ENCODE assay signal across 14 mouse cellular contexts in genomic region chr7:3368311-3368710, GRCm38 (mm10). TPM values are rescaled to one million over a fixed set of nuclear protein-coding genes. Genes with fewer than 3 reads are reported as not detected.
DNase-seq lines count a peak whose midpoint lies in the region; ATAC-seq and TF ChIP-seq lines count a peak whose summit lies in the region.
"Had no signal": no experiment of that assay in that cellular context is flagged by ENCODE, and none has a peak within 500 bp of the region (broad histone marks: within the 10 kb centered on the region; RNA-seq: fewer than 3 reads in every experiment).

No protein-coding gene starts in this region.

- no peak overlapping the region for H3K9ac ChIP-seq in forebrain, embryonic 13.5 days
- H3K9ac ChIP-seq in midbrain, embryonic 14.5 days (replicated peaks; ENCODE audit: low read length) = no peak overlapping the region
- H3K9ac ChIP-seq: embryonic facial prominence, embryonic 12.5 days; liver, embryonic 13.5 days had no signal

- H3K4me3 ChIP-seq in layer of hippocampus, adult 2 months = no peak overlapping the region
- H3K4me3 ChIP-seq in forebrain, embryonic 13.5 days = no peak overlapping the region
- no peak overlapping the region for H3K4me3 ChIP-seq in midbrain, embryonic 14.5 days (replicated peaks; ENCODE audit: low read depth, low read length)
- H3K4me3 ChIP-seq: embryonic facial prominence, embryonic 12.5 days; liver, embryonic 13.5 days had no signal

- ATAC-seq in forebrain, embryonic 13.5 days = peak; percentile 20; the same call in 1 of the 2 replicates
- ATAC-seq in midbrain, embryonic 14.5 days (ENCODE audit: low FRiP score, low TSS enrichment) = 0 out of 2 replicates have a peak, but pooled peaks have one; percentile 3

- 30% methylated on average over 12 of the region's 12 CpGs for WGBS in forebrain, embryonic 13.5 days
- 30% methylated on average over 12 of the region's 12 CpGs for WGBS in midbrain, embryonic 14.5 days

- H3K4me1 ChIP-seq in forebrain, embryonic 13.5 days = peaks cover 6% of the 10 kb centered on the region
- 0 out of 2 replicates have a peak, but pooled peaks cover 5% of the 10 kb centered on the region for H3K4me1 ChIP-seq in midbrain, embryonic 14.5 days (ENCODE audit: control insufficient read depth, insufficient read depth, low read length)
- H3K4me1 ChIP-seq: liver, embryonic 13.5 days had no signal

- H3K27me3 ChIP-seq in forebrain, embryonic 13.5 days = no peaks in the 10 kb centered on the region
- 0 out of 2 replicates have a peak, but pooled peaks cover 6% of the 10 kb centered on the region for H3K27me3 ChIP-seq in midbrain, embryonic 14.5 days (ENCODE audit: control insufficient read depth, insufficient read depth, low read length)

- peak; percentile 32; the same call in 1 of the 2 replicates for TF ChIP-seq CTCF in layer of hippocampus, adult 2 months (conservative IDR thresholded peaks at IDR 0.05)

- no peak overlapping the region for H3K4me2 ChIP-seq in forebrain, embryonic 13.5 days
- no peak overlapping the region for H3K4me2 ChIP-seq in midbrain, embryonic 14.5 days (ENCODE audit: low read length)

- H3K9me3 ChIP-seq in forebrain, embryonic 13.5 days (replicated peaks) = no peaks in the 10 kb centered on the region
- H3K9me3 ChIP-seq in midbrain, embryonic 14.5 days (ENCODE audit: control insufficient read depth, low read length) = no peaks in the 10 kb centered on the region
- H3K9me3 ChIP-seq: embryonic facial prominence, embryonic 12.5 days; liver, embryonic 13.5 days had no signal

- H3K27ac ChIP-seq in layer of hippocampus, adult 2 months = peak overlapping the region; percentile 50
- H3K27ac ChIP-seq in forebrain, embryonic 13.5 days = no peak overlapping the region
- no peak overlapping the region for H3K27ac ChIP-seq in midbrain, embryonic 14.5 days (replicated peaks; ENCODE audit: low read depth, low read length)
- H3K27ac ChIP-seq: embryonic facial prominence, embryonic 12.5 days; liver, embryonic 13.5 days; macrophage had no signal

- DNase-seq in embryo, embryonic 9.5 days (ENCODE audit: extremely low spot score) = peak; percentile 19
- no peak for DNase-seq in embryo, embryonic 10.5 days (ENCODE audit: low spot score)
- no peak for DNase-seq in layer of hippocampus, adult 2 months (ENCODE audit: low spot score in 2 of 2)
- DNase-seq in layer of hippocampus, postnatal 14 days (ENCODE audit: low spot score in 2 of 2) = no peak
- peak; percentile 26 for DNase-seq in midbrain, embryonic 14.5 days
- DNase-seq in urinary bladder, postnatal 4 days (ENCODE audit: low spot score in 2 of 2) = no peak
- no peak for DNase-seq in right cerebral cortex, postnatal 4 days
- DNase-seq: adrenal gland, postnatal 14 days; cerebellum, adult 11 months; heart, postnatal 14 days; liver, embryonic 13.5 days had no signal

- H3K36me3 ChIP-seq in forebrain, embryonic 13.5 days (ENCODE audit: poor library complexity, severe bottlenecking) = peaks cover 32% of the 10 kb centered on the region; the same call in 1 of the 2 replicates
- peaks cover 18% of the 10 kb centered on the region for H3K36me3 ChIP-seq in midbrain, embryonic 14.5 days (ENCODE audit: control insufficient read depth, insufficient read depth, low read length)
- H3K36me3 ChIP-seq: liver, embryonic 13.5 days had no signal

RNA-seq across cellular contexts. Expression of gene Cacng8, which starts 22.2 kb away (rescaled TPM):
- 100 to 1,000 TPM; 411 to 415 TPM for total RNA-seq in layer of hippocampus, adult 2 months (2021)
- 100 to 1,000 TPM; 388 to 402 TPM for total RNA-seq in layer of hippocampus, postnatal 14 days (2021)
- 10.0 and 12.6 TPM in 2 replicates for polyA plus RNA-seq in forebrain, embryonic 13.5 days (2015; fragmentation: Nextera tagmentation; extraction: Ambion mirVana)
- 12.5 and 12.8 TPM in 2 replicates for polyA plus RNA-seq in midbrain, embryonic 14.5 days (2014; fragmentation: Nextera tagmentation; extraction: Ambion mirVana)
- total RNA-seq: heart, postnatal 14 days had no signal
- polyA plus RNA-seq: macrophage had no signal

RNA-seq across cellular contexts. Expression of gene Cacng7, which starts 35.6 kb away (rescaled TPM):
- total RNA-seq in layer of hippocampus, adult 2 months (2021) = 100 to 1,000 TPM; 128 to 138 TPM
- total RNA-seq in layer of hippocampus, postnatal 14 days (2021) = 100 to 1,000 TPM; 115 to 121 TPM
- polyA plus RNA-seq in forebrain, embryonic 13.5 days (2015; fragmentation: Nextera tagmentation; extraction: Ambion mirVana) = 4.6 TPM in 2 replicates
- polyA plus RNA-seq in midbrain, embryonic 14.5 days (2014; fragmentation: Nextera tagmentation; extraction: Ambion mirVana) = 5.0 and 5.9 TPM in 2 replicates
- polyA plus RNA-seq: liver, embryonic 13.5 days; macrophage had no signal

RNA-seq across cellular contexts. Expression of gene Cacng6, which starts 55.7 kb away (rescaled TPM):
- total RNA-seq in layer of hippocampus, adult 2 months (2021) = 1 to 10 TPM; 1.9 to 2.2 TPM
- total RNA-seq in layer of hippocampus, postnatal 14 days (2021) = 1 to 10 TPM; 1.8 to 1.9 TPM
- polyA plus RNA-seq in forebrain, embryonic 13.5 days (2015; fragmentation: Nextera tagmentation; extraction: Ambion mirVana) = not detected in 2 replicates
- polyA plus RNA-seq in midbrain, embryonic 14.5 days (2014; fragmentation: Nextera tagmentation; extraction: Ambion mirVana) = 0.18 TPM in 1 of 2 replicates, not detected in the other
- total RNA-seq: adrenal gland, postnatal 14 days had no signal
- polyA plus RNA-seq: macrophage had no signal

Comparison
In these comparisons a context has a peak if more than half of its experiments do, and no peak if none do; other contexts are left out.
1. DNase-seq: peak in embryo, embryonic 9.5 days (single experiment) and midbrain, embryonic 14.5 days (single experiment); none in embryo, embryonic 10.5 days (single experiment), layer of hippocampus, adult 2 months (0 of 2), layer of hippocampus, postnatal 14 days (0 of 2), urinary bladder, postnatal 4 days (0 of 2) and right cerebral cortex, postnatal 4 days (single experiment).